Mouse (Mus musculus) cerebellum, postnatal 36 days (tissue): ENCODE data around the gene Cd79a.

ENCODE experiments used
- DNase-seq, 2 experiments: peaks; one replicate each; pipeline ENCODE4 v3.0.0; 2021 to 2022; ENCODE audit warnings: mixed read lengths in 2 of 2

The Cd79a gene

DNA sequence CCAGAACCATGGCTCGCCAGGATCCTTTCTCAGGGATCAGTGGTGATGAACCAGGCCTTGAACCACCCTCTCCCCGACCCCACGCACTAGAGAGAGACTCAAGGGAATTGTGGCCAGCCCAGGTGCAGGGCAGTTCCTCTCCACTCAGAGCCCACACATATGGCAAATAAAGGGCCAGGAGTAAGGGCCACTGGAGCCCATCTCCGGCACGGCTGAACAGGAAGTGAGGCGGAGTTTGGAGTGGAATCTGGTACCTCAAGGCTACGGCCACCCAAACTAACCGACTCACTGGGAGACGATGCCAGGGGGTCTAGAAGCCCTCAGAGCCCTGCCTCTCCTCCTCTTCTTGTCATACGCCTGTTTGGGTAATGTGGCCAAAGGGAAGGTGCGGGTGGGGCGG is at the start of gene Cd79a:
TSS of gene Cd79a (plus strand) at position 158 of the 400 bp plus-strand sequence.
- no peak for DNase-seq

GRCm38 (mm10) chr7:24850162-24850561 is 47.0 kb upstream of the Cd79a start:
- DNase-seq = no peak

DNA sequence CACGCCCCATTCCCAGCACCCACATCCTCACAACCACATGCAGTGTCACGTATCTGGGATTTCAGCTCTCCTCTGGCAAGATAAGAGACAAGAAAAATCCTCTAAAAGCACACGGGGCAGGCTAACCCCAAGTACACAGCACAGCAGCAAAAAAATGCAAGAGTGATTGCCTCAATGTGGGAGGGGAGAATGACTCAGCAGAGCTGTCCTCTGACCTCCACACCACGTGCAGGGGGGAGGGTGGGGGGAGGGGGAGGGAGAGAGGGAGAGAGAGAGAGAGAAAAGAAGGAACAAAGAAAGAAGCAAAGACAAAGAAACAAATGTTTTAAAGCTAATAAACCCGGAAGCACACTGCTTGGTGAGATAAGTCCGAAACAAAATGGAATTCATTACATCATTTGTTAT is 46.3 kb upstream of the Cd79a start:
- DNase-seq = no peak

- DNase-seq = no peak
Measured at GRCm38 (mm10) chr7:24851596-24852325, 45.4 kb upstream of the Cd79a start.

GRCm38 (mm10) chr7:24852557-24853232 is 44.5 kb upstream of the Cd79a start:
- no peak for DNase-seq

DNA sequence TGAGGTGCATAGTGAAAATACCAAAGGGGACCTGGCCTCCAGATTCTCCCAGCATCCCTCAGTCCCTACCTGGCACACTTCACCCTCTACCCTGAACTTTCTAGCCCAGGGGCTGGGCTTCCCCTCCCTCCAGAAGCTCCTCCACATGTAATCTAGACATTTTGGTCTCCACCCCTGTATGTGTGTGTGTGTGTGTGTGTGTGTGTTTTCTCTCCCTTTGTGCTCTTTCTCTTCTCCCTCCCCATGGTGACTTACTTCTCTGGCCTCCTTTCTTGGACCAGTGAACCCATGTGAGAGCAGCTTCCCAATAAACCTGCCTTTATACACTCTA is 44.0 kb upstream of the Cd79a start:
- no peak for DNase-seq

DNA sequence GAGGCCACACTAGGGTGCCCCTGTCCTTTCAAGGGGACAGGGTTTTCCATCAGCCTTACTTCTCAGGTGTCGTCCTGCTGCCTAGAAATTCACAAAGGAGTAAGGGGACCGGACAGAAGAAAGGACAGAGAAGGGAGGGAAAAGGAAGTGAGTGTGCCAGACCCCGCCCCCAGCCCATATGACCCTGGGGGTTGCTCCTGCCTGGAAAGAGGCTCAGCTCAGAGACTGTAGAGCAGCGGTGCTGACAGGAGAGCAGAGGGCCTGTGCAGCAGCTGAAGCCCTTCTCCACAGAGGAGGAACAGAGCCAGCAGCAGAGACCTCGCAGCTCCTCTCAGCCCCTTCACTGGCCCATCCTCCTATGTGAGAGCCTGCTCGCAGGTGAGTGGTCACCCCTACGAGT is 43.5 kb upstream of the Cd79a start:
- no peak for DNase-seq

GRCm38 (mm10) chr7:24856460-24857120 is 40.6 kb upstream of the Cd79a start:
- no peak for DNase-seq

GRCm38 (mm10) chr7:24859234-24859633 is 37.9 kb upstream of the Cd79a start:
- DNase-seq = no peak

DNA sequence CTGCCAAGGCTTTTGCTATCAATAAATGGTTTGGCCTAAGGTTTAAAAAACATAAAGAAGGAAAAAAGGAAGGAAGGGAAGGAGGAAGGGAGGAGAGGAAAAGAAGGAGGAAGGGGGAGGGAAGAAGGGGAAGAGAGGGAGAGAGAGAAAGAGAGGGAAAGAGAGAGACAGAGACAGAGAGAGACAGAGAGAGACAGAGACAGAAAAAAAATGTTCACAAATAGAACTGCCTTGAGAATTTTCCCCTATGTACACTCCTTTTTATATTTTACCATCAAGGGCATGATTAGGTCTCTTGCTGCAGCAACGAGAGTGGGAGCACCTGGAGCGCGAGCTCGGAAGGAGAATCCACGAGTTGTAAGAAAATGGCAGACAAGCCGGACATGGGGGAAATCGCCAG is 35.3 kb upstream of the Cd79a start, which contains the start of gene Gm9844:
TSS of gene Gm9844 (plus strand) at position 301 of the 400 bp plus-strand sequence.
- DNase-seq = no peak

DNA sequence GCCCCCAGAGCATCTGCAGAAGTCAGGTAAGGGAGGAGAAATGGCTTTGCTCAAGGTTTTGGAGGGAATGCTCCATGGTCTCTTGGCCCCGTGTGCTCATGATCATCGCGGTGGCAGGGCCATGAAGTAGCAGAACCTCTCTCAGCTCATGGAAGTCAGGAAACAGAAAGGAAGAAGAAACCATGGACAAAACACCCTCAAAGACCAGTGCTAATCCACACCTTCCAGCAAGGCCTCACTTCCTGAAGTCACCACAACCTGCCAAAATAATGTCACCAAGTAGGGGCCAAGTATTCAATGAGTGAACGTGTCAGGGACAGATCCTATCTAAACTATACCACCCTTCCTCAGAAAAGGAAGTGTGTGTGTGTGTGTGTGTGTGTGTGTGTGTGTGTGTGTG is 34.3 kb upstream of the Cd79a start:
- DNase-seq = no peak

DNA sequence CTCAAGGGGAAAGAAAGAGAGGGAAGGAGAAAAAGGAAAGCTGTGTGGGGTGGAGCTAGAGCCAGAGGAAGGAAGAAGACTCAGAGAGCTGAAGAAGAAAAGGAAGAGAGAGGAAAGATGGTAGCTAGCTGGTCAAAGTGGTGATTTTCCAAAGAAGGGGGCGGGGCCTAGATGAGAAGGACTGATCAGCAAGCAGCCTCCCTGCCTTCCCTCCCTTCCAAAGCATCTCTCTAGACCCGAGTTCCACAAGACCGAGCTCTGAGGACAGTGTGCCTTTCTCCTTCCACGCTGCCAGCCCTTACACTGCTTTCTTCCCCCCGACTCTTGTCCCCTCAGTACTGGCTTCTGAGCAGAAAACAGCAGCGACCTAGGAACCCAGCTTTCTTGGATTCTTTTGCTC is 33.0 kb upstream of the Cd79a start:
- DNase-seq = no peak

DNA sequence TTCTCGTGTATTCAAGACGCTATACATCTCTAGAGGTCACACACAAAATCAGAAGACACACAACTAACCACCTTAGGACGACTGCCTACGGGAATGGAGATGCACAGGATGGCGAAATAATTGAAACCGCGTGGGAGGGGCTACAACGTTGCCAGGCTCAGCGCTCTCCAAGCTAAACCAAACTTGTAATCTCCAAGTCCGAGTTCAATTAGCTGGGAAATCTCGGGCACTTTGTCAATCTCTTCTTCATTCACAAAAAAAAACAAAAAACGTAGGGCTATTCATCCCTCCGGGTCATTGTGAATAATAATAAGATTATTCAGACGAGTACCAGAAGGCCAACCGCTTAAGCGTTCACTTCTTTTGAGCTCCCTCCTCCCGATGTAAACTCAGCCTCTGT is 28.1 kb upstream of the Cd79a start:
- no peak for DNase-seq

DNA sequence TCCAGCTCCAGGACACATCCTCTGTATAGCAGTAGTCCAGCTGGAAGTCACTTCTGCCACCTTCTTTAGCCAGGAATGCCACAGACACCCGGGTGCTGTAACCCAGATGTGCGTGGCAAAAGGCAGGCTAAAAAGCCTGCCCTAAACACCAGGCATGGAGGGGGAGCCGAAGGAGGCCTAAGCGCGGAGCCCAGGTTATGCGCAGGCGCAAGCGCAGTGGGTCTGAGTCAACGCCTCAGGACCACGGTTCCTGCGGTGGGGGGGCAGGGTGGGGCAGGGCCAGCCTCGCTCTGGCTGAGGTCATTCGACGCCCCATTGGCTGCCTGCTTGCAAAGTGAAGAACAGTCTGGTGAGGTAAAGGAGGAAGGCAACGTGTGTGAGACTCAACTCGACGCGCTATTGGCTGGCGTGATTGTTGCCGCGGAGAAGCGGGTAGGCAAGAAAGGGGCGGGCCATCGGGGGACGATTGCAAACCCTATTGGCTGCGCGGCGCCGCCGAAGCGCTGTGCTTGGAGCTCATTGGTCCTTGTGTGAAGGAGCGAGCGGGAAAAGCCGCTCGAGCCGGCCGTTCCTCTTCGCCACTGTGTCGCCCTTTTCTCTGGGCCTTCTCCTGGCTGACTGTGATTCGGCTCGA is 27.5 kb upstream of the Cd79a start, which contains the start of the genes Lypd4 and Dmrtc2:
TSS of gene Lypd4 (minus strand) at position 410 of the 634 bp plus-strand sequence.
TSS of gene Dmrtc2 (plus strand) at position 526 of the 634 bp plus-strand sequence.
- DNase-seq = no peak

- DNase-seq = no peak
Measured at GRCm38 (mm10) chr7:24877588-24877987, 19.6 kb upstream of the Cd79a start.

GRCm38 (mm10) chr7:24879620-24880019 is 17.6 kb upstream of the Cd79a start:
- DNase-seq = no peak

DNA sequence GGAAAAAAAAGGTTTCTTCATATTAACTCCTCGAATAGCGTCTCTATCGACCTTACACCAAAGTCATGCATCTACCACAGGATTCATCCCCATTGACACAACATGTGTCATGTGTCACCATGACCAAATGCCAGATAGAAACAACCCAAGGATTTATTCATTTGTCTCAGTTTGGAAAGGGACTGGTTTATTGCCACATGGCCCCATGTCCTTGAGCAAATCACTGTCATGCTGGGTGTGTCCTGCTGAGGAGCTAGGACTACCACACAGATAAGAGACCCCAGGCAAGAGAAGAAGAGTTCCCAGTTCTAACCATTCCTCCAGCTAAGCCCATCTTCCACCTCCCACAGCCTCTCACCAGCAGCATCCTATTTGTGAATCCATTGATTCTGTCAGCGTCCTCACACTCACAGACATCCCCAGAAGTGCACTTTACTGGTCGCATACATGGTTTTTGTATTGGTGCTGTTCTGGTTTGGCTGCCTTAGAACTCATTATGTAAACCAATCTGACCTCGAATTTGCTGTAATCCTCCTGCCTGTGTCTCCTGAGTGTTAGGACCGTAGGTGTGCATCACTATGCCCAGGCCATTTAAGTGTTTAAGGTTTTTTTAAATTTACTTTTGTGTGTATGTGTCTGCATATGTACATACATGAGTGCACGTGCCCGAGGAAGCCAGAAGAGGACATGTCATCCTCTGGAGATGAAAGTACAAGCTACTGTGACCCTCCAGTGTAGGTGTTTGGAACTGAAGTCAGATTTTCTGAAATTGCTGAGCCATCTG is 14.6 kb upstream of the Cd79a start:
- DNase-seq = no peak

DNA sequence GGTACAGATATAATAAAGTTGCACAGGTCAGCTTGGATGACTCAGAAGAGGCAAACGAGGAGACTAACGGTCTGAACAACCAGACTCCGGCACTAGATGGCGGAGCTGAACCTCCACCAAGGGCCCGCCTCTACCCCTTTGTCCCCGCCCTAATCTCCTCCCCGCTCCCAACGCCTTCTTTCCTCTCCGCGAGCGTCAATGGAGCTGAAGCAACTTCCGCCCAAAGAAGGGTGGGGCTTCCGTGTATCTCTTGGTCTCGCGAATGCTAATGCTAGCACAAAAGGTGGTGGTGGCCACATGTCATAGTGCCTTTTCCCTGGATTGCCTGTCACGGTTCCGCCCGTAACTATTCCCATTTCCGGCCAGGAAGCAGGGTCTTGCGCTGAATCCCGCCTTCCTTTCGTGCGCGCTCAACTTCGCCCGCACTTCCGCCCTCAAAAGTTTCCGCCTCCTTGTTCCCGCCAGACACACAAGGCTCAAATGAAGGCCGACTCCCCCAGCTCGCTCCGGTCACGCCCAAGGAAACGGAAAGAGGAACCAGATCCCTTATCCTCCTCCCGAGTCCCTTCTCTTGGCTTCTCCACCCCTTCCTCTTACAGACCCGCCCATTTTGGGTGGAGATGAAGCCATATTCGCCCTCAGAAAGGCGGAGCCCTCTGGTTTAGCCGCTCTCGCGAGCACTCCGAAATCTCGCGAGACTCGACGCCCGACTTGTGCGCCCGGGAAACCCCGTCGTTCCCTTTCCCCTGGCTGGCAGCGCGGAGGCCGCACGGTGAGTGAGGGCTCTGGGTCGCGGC is 13.1 kb upstream of the Cd79a start, which contains the start of gene Rps19:
TSS of gene Rps19 (plus strand) at position 476 of the 797 bp plus-strand sequence.
- DNase-seq = peak; percentile 97

- DNase-seq = no peak
Measured at GRCm38 (mm10) chr7:24884693-24885291, 12.4 kb upstream of the Cd79a start.

GRCm38 (mm10) chr7:24885468-24886307 is 11.5 kb upstream of the Cd79a start:
- no peak for DNase-seq
